Mouse (Mus musculus): ENCODE measurements around the gene Taz. TPM values are rescaled to one million over a fixed set of nuclear protein-coding genes. Genes with fewer than 3 reads are reported as not detected.
A peak's percentile ranks its signal among the peaks of the same experiment; 100 is the strongest.

Gene Taz
- polyA plus RNA-seq, 1 experiment from 2014 or later: 63.9 TPM

GRCm38 (mm10) chrX:74281041-74281731 is 526 bp upstream of the Taz start:
- H3K4me2 ChIP-seq: peak overlapping the region; percentile 77
- H3K4me1 ChIP-seq: peaks cover 14% of the 10 kb centered on the region
- peak overlapping the region; percentile 83 for H3K9ac ChIP-seq
- no peak for ATAC-seq (ENCODE audit: extremely low read depth, insufficient number of reproducible peaks, low FRiP score, low TSS enrichment)
- peak overlapping the region; percentile 68 for H3K4me3 ChIP-seq
- H3K27me3 ChIP-seq (replicated peaks): no peaks in the 10 kb centered on the region
- WGBS: 14% methylated on average over 14 of the region's 14 CpGs
- H3K9me3 ChIP-seq: no peaks in the 10 kb centered on the region
- H3K36me3 ChIP-seq: 0 out of 2 replicates have a peak, but pooled peaks cover 3% of the 10 kb centered on the region
- peak overlapping the region; percentile 91 for H3K27ac ChIP-seq (replicated peaks)

GRCm38 (mm10) chrX:74282395-74283091 is 831 bp downstream of the Taz start:
- 0 out of 2 replicates have a peak, but pooled peaks cover 3% of the 10 kb centered on the region for H3K36me3 ChIP-seq
- peak overlapping the region; percentile 83 for H3K9ac ChIP-seq
- peak overlapping the region; percentile 91 for H3K27ac ChIP-seq (replicated peaks)
- ATAC-seq (ENCODE audit: extremely low read depth, insufficient number of reproducible peaks, low FRiP score, low TSS enrichment): peak; percentile 65
- H3K27me3 ChIP-seq (replicated peaks): no peaks in the 10 kb centered on the region
- peak overlapping the region; percentile 68 for H3K4me3 ChIP-seq
- H3K4me1 ChIP-seq: peaks cover 14% of the 10 kb centered on the region
- H3K4me2 ChIP-seq: peak overlapping the region; percentile 77
- no peaks in the 10 kb centered on the region for H3K9me3 ChIP-seq
- WGBS: 15% methylated on average over 39 of the region's 39 CpGs

- ATAC-seq (ENCODE audit: extremely low read depth, insufficient number of reproducible peaks, low FRiP score, low TSS enrichment): no peak
- WGBS: 31% methylated on average over 5 of the region's 5 CpGs
- H3K27me3 ChIP-seq (replicated peaks): no peaks in the 10 kb centered on the region
- no peaks in the 10 kb centered on the region for H3K9me3 ChIP-seq
- peak overlapping the region; percentile 68 for H3K4me3 ChIP-seq
- H3K4me2 ChIP-seq: peak overlapping the region; percentile 77
- peaks cover 6% of the 10 kb centered on the region; the same call in 1 of the 2 replicates for H3K36me3 ChIP-seq
- peaks cover 14% of the 10 kb centered on the region for H3K4me1 ChIP-seq
- peak overlapping the region; percentile 83 for H3K9ac ChIP-seq
- peak overlapping the region; percentile 91 for H3K27ac ChIP-seq (replicated peaks)
Observed at GRCm38 (mm10) chrX:74283092-74283437, 1.4 kb downstream of the Taz start.

GRCm38 (mm10) chrX:74293431-74293830 is 11.7 kb downstream of the Taz start:
- peaks cover 19% of the 10 kb centered on the region for H3K36me3 ChIP-seq

GRCm38 (mm10) chrX:74296538-74297448 is 15.1 kb downstream of the Taz start, which contains the start of gene Atp6ap1:
TSS of gene Atp6ap1 (plus strand) at chrX:74297097.
- 10% methylated on average over 37 of the region's 37 CpGs for WGBS
- H3K36me3 ChIP-seq: peaks cover 30% of the 10 kb centered on the region
- H3K9me3 ChIP-seq: no peaks in the 10 kb centered on the region
- H3K4me2 ChIP-seq: peak within 1 kb of the TSS; percentile 75
- H3K27ac ChIP-seq (replicated peaks): peak within 1 kb of the TSS; percentile 77
- H3K4me3 ChIP-seq: peak within 1 kb of the TSS; percentile 71
- H3K4me1 ChIP-seq: peaks cover 5% of the 10 kb centered on the region; the same call in 1 of the 2 replicates
- peak; percentile 94 for ATAC-seq (ENCODE audit: extremely low read depth, insufficient number of reproducible peaks, low FRiP score, low TSS enrichment)
- peak within 1 kb of the TSS; percentile 87 for H3K9ac ChIP-seq
- no peaks in the 10 kb centered on the region for H3K27me3 ChIP-seq (replicated peaks)

More at GRCm38 (mm10) chrX:74293431-74293830, 11.7 kb downstream of the Taz start:
- 69% methylated on average over 4 of the region's 4 CpGs for WGBS
- no peak overlapping the region for H3K9ac ChIP-seq
- no peak overlapping the region for H3K4me3 ChIP-seq
- H3K27ac ChIP-seq (replicated peaks): no peak overlapping the region
- no peak overlapping the region for H3K4me2 ChIP-seq
- ATAC-seq (ENCODE audit: extremely low read depth, insufficient number of reproducible peaks, low FRiP score, low TSS enrichment): no peak
- no peaks in the 10 kb centered on the region for H3K9me3 ChIP-seq
- no peaks in the 10 kb centered on the region for H3K27me3 ChIP-seq (replicated peaks)
- H3K4me1 ChIP-seq: peaks cover 5% of the 10 kb centered on the region; the same call in 1 of the 2 replicates

GRCm38 (mm10) chrX:74298348-74298747 is 16.6 kb downstream of the Taz start:
- Histone ChIP-seq H3K4me2 (no peak overlapping the region), H3K27me3 (replicated peaks) (no peaks in the 10 kb centered on the region), H3K4me3 (no peak overlapping the region), H3K9ac (no peak overlapping the region), H3K27ac (replicated peaks) (no peak overlapping the region), H3K36me3 (peaks cover 45% of the 10 kb centered on the region), H3K4me1 (peaks cover 5% of the 10 kb centered on the region; the same call in 1 of the 2 replicates), H3K9me3 (no peaks in the 10 kb centered on the region)
- ATAC-seq (ENCODE audit: extremely low read depth, insufficient number of reproducible peaks, low FRiP score, low TSS enrichment): no peak
- WGBS: 79% methylated on average over 1 of the region's 1 CpGs

GRCm38 (mm10) chrX:74299721-74300120 is 18.0 kb downstream of the Taz start:
- H3K4me3 ChIP-seq: no peak overlapping the region
- ATAC-seq (ENCODE audit: extremely low read depth, insufficient number of reproducible peaks, low FRiP score, low TSS enrichment): no peak
- H3K9me3 ChIP-seq: no peaks in the 10 kb centered on the region
- peaks cover 5% of the 10 kb centered on the region; the same call in 1 of the 2 replicates for H3K4me1 ChIP-seq
- WGBS: 68% methylated on average over 3 of the region's 3 CpGs
- no peaks in the 10 kb centered on the region for H3K27me3 ChIP-seq (replicated peaks)
- no peak overlapping the region for H3K27ac ChIP-seq (replicated peaks)
- peaks cover 53% of the 10 kb centered on the region for H3K36me3 ChIP-seq
- H3K9ac ChIP-seq: no peak overlapping the region
- no peak overlapping the region for H3K4me2 ChIP-seq

GRCm38 (mm10) chrX:74304867-74305700 is 23.4 kb downstream of the Taz start, which contains the start of gene Gdi1:
TSS of gene Gdi1 (plus strand) at chrX:74304998.
- peak within 1 kb of the TSS; percentile 78 for H3K4me2 ChIP-seq
- peak; percentile 55; the same call in 1 of the 2 replicates for ATAC-seq (ENCODE audit: extremely low read depth, insufficient number of reproducible peaks, low FRiP score, low TSS enrichment)
- H3K9ac ChIP-seq: peak within 1 kb of the TSS; percentile 89
- WGBS: 7% methylated on average over 39 of the region's 41 CpGs
- peaks cover 9% of the 10 kb centered on the region for H3K4me1 ChIP-seq
- peak within 1 kb of the TSS; percentile 66 for H3K4me3 ChIP-seq
- no peaks in the 10 kb centered on the region for H3K27me3 ChIP-seq (replicated peaks)
- peaks cover 77% of the 10 kb centered on the region for H3K36me3 ChIP-seq
- no peaks in the 10 kb centered on the region for H3K9me3 ChIP-seq
- H3K27ac ChIP-seq (replicated peaks): peak within 1 kb of the TSS; percentile 96

- Histone ChIP-seq H3K4me1 (peaks cover 12% of the 10 kb centered on the region; the same call in 1 of the 2 replicates), H3K27ac (replicated peaks) (peak within 1 kb of the TSS; percentile 90), H3K27me3 (replicated peaks) (no peaks in the 10 kb centered on the region), H3K9me3 (no peaks in the 10 kb centered on the region), H3K4me3 (peak within 1 kb of the TSS; percentile 71), H3K9ac (peak within 1 kb of the TSS; percentile 91), H3K4me2 (peak within 1 kb of the TSS; percentile 79), H3K36me3 (peaks cover 50% of the 10 kb centered on the region)
- ATAC-seq (ENCODE audit: extremely low read depth, insufficient number of reproducible peaks, low FRiP score, low TSS enrichment): peak; percentile 93
- 10% methylated on average over 44 of the region's 59 CpGs for WGBS
Observed at GRCm38 (mm10) chrX:74312540-74313464, 31.1 kb downstream of the Taz start, which contains the start of gene Fam50a. TSS of gene Fam50a (plus strand) at chrX:74313033.

All from heart, embryonic 13.5 days (tissue).